Mouse (Mus musculus): ENCODE results near the gene Skap1.

- TF ChIP-seq CTCF (IDR thresholded peaks at IDR 0.05; ENCODE audit: low read depth) (no peak), EP300 (IDR thresholded peaks at IDR 0.05; ENCODE audit: low read depth) (no peak)
Observed at GRCm38 (mm10) chr11:96799511-96799910, 335.1 kb downstream of the Skap1 start.

Data from heart, postnatal 0 days (tissue).